Mouse (Mus musculus) erythroblast, adult 5-6 weeks (primary cell): Measurements from ENCODE around the gene Eef1akmt1. TPM values are rescaled to one million over a fixed set of nuclear protein-coding genes. Genes with fewer than 3 reads are reported as not detected.

Experiments
- ATAC-seq: replicated peaks from 2 replicates; pipeline ENCODE4 v1.8.0; 2016; ENCODE audit warnings: moderate number of reproducible peaks, mild to moderate bottlenecking, moderate TSS enrichment, inconsistent platforms; ENCODE audit not compliant: poor library complexity, low FRiP score, severe bottlenecking
- total RNA-seq, 2 experiments: library from RNA; stranded (forward) in 1 of 2; stranded (reverse) in 1 of 2; fragments of 150-400 nt in 1 of 2; fragments of 200-764, 138-1000 nt in 1 of 2; gene quantifications; 2 replicates each; pipeline versions ENCODE4 v1.2.3 to v1.2.4; 2015 to 2017; ENCODE audit warnings: low replicate concordance in 2 of 2

Gene Eef1akmt1
- total RNA-seq (2015; ENCODE audit: low replicate concordance) = 4.6 and 8.5 TPM in 2 replicates
- total RNA-seq (2017; ENCODE audit: low replicate concordance) = 3.2 and 7.7 TPM in 2 replicates

DNA sequence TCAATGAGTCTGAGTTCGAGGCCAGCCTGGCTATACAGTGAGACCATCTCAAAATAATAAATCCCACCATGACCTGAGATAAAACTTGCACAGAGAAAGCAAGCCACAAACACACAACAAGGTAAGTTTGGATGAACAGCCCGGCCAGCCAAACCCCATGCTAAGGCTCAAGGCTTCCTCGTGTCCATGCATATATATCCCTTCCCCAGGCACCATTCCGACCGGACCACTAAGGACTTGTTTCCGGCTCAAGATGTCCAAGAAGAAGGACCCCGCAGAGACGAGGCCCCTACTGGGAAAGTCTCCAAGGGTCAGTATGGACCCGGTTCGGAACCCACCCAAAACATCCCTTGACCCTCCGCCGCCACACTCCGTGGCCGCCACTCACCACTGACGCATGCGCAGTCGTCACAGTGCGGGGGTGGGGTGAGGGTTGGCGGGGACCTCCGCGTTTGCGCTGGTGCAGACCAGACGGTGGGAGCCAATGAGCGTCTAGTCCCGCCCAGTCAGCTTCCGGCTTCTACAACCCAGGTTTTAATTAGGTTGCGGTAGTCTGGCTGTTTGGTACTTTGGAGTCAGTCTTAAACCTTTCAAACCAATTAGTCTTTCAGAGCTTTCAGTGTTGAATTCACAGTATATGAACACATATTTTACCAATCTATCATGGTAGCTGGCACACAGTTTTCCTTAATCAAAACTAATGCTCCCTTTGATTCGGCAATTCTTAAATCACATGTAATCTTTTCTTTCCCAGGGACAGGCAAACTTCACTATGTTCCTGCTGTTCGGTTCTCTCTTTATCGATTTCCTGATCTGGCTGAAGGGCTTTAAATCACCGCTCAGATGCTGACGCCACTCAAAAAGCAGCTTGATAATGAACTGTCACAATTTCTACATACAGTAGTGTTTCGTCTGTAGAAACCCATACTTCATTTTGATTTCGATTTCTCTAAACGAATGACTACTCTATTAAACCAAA, at the start of gene Eef1akmt1:
Gene Eef1akmt1, minus strand, starts transcription at position 458 of the 979 bp plus-strand sequence.
- ATAC-seq = peak; percentile 100

DNA sequence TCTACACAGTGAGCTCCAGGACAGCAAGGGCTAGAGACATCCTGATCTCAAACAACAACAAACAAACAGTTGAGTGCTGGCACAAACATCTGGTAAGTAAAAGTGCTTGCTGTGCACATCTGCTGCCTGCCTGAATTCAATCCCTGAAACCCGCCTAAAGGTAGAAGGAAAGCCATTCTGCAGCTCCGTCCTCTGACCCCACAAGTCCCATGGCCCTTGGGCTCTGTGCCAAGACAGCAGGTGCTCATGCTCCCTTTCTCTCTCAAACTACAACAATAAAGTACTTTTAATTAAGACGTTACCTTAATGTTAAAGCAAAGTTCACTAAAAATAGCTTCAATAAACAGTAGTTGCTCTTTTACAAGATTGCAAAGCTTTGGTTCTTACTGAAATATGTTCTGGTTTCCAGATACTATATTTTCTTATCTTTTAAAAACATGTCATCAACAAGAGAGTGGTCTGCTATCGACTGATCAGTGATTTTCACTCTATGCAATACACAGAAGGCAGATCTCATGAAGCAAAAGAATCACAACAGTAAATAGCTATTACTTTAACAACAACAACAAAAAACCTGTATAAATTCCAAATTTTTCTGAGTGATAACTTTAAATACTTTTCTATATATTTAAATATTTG, 49.3 kb upstream of the Eef1akmt1 start:
- no peak for ATAC-seq

DNA sequence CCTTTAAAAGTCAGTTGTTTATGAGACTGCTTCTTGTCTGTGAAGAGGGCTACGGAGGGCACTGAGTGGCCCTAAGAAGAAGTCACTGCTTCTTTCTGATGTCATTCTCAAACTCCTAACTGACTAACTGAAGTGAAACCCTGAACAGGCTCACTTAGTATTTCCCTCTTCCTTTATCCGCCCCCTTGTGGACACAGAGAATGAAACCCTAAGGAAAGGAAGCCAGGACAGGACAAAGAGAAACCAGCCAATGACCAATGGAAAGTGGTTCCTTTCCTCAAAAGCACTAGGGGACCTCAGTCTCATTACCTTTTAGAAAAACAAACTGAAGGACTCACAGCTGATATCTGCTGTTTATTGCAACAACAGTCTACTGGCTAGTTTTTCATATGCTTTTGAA, 48.1 kb upstream of the Eef1akmt1 start:
- ATAC-seq = no peak

DNA sequence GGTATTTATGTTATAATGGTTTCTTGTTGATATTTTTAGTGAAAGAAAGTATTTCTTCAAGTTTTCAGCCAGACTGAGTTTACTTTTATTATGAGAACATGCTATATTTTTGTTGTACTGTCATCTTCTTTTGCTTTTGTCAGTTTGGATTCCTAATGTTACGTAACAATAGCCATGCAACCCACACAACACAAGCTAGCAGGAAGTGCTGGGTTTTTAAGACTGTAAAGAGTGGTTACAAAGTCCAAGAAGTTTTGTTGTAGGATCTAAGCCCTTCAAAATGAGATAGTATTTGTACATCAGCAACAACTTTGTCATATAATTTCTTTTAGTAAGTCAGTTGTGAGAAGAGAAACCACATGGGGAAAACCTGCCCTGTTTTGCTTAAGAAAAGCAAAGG, 46.3 kb upstream of the Eef1akmt1 start:
- no peak for ATAC-seq

DNA sequence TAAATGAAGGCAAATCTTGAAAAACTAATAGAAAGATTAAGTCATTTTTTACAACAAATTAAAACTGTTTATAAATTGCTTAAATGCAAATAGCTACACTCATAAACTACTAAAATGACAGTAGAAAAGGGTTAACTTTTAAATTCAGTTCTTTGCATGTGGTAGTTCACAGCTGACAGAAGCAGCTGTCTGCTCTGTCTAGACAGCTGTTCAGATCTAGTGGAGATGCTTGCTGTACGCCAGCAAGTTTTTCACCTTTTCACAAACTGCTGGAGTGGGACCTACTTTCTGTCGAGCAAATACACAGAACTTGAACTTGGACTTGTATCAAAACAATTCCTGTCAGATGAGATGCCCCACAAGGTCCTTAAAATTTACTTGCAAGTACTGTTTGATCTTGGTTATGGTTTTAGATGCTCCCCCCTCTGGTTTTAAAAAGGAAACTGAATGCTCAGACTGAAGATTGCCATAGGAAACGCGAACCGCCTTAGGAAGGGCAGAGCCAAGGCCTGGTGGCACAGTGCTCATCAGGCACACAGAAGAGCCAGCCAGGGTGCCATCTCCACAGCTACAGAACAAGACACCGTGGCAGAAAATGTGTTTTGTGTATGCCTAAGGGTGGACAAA, 45.0 kb upstream of the Eef1akmt1 start:
- ATAC-seq = no peak

DNA sequence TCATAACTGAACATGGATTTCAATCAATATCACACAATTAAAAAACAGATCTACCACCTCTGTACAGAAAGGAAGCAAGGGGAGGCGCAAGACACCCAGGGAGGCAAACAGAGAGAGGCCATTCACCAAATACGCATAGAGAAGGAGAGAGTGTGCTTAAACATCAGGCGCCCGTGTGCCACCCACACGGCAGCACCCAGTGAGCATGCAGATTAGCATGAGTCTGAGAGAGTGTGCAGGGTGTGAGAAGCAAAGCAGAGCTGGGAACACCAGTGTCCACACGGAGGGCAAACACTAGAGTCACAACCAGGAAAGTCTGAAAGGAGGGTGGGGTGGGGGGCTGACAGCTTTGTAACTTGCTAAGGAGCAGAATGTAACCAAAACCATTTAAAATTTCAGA, 44.4 kb upstream of the Eef1akmt1 start:
- ATAC-seq = no peak

DNA sequence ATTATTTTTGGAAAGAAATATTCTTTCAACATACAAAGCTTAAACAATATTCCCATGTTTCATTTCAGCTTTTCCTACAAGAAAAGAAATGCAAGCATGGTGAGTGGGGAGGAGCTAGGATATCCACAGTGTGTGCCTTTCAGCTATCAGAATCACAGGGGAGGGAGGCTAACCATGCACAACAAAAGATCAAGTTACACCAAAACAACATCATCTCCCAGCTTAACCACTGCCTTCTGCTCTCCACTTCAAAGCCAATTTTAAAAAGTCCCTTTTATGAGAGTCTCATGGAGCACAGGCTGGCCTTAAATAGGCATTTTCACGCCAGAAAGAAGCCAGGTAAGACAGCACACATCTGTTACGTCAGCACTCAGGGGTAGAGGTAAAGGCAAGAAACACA, 39.6 kb upstream of the Eef1akmt1 start:
- no peak for ATAC-seq

DNA sequence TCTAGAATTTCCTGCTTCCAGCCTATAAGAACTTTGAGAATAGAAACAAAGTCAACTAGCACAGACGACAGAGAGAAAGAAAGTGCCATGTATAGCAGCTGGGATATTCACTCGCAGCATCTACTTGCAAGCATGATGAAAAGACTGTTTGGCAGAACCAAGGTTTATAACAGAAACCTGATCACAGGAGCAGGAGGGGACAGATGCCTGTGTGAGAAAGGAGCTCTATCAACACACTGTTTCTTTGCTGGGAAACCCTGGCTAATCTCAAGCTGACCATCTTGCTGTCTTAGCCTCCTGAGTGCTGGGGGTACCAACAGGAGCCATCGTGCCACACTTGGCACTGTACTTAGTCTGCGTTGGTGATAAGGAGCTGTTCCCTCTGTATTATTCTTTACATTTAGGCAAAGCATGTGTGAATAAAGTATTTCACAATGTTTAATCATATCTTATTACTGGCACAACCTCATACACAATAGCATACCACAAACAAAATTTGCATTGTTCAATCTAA, 38.5 kb upstream of the Eef1akmt1 start:
- no peak for ATAC-seq

DNA sequence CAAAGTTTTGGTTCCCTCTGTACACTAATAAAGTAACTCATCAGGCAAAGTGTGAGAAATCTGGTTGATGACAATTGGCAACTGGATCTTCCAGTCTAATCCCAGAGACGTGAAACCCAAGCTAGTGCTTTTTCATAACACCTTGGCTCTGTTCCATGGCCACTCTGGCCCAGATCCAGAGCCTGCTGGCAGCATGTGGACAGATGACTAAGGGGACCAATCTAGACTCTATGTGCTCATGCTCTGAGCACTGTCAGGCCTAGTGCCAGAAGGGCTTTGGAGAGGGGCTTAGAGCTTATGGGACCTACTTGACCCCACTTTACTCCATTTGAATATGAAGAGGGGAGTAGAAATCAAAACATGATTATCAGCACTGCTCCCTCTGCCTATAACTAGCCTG, 36.1 kb upstream of the Eef1akmt1 start:
- peak; percentile 86 for ATAC-seq

DNA sequence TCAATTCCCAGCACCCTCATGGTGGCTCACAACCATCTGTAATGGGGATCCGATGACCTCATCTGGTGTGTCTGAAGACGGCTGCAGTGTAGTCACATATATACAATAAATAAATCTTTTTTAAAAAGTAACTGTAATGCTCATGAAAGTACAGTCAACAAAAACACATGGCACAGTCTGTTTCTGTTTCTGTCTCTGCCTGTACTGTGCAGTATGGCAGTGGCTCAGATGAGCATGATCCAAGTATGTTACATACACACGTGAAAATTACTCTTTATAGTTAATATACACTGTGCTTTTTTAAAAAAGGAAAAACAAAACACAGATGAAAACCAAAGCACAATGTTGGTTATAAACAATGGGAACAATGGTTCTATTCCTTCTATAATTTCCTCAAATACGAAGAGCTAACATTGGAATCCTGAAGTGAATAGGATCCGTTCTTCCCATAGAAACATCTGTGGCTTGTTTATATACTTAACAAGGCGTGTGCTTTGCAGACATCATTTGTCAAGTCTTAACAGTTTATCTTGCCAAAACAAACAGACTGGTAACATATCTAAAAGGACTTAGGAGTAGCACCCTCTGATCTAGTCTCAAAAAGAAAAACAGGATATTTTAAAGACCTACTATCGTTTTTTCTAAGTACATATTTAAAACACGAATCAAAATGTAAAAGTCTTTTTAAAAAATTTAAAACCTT, 35.4 kb upstream of the Eef1akmt1 start:
- ATAC-seq = no peak

DNA sequence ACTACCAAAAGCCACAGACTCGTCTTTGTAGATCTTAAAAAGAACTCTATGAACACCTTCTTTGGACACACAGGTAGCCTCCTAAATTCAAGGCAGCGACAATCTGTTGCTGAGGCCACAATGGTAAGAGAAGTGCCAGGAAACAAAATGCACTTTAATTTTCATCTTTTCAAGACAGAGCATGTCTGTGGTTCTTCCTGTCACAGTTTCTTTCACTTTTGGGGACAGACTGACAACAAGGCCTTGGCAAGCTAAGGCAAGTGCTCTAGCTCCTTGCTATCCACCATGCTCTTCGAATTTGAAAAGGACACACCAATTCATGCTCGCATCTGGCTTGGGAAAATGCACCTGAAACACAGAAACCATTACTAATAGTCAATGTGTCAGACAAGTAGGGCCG, 21.9 kb upstream of the Eef1akmt1 start:
- no peak for ATAC-seq

DNA sequence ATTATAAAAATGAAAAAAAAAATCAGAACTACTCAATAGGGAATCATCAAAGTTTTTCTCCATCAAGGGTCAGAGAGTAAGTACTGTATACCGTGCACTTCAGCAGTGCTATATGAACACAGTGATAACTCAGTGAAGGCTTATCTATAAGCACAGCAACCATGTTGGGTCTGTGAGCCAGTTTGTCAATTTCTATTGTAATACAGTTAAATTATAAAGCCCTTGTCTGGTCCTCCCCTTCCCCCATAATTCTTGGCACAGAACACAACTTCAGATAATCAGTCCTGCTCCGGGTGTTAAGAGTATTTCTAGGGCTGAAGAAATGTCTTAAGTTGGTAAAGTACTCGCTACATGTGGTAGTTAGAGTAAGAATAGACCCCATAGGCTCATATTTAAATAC, 20.4 kb upstream of the Eef1akmt1 start:
- ATAC-seq = no peak

DNA sequence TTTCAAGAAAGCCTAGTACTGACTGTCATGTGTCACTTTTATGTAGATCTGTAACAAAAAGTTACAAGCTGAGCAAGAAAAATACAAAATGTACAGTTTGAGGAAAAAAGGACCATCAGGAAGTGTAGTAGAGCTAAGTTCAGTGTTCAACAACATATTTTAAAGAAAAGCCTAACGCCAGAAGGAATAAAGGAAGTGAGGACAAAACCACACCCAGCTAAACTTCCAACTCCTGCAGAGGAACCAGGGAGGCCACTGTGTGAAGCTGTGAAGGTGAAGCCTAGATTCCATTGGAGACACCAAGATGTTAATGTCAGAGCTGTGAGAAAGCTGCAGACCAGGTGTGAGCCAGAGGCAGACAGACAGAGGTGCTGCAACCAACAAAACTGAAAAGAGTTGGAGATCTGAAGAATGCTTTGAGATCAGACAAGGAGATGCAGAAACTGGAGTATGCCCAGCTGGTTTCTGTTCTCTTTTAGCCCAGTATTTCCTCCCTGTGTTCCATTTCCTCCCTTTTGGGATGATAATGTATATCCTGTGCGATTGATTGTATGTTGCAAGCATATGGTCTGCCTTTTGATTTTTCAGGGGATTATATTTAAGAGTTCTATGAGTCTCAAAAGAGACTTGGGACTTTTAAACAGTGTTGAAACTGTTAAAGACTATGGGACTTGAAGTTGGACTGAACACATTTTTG, 5.1 kb upstream of the Eef1akmt1 start:
- ATAC-seq = no peak

DNA sequence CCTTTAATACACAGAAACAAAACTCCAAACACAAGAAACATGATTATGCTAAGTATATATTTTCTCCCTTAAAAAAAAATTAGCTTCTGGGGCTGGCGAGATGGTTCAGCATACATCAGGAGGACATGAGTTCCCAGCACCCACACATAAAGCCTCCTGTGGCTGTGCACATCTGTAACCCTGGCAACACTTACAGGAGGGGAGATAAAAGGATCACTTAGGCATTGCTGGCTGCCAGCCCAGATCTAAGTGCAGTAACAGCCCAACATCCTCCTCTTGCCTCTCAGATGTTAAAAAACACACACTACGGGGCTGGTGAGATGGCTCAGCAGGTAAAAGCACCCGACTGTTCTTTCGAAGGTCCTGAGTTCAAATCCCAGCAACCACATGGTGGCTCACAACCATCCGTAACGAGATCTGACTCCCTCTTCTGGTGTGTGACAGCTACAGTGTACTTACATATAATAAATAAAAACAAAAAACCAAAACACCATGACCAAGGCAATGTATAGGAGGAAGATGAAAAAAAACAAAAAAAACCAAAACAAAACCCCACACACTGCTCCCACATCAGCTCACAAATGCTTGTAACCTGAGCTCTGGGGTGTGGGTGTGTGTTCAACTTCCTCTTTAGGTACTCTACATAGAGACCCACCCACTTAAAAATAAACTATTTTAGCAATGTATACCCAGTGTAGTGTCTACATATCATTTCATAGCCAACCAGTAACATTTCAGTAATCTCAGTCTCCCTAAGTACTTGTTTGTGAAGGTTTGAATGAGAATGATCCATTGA, 3.6 kb upstream of the Eef1akmt1 start:
- no peak for ATAC-seq

DNA sequence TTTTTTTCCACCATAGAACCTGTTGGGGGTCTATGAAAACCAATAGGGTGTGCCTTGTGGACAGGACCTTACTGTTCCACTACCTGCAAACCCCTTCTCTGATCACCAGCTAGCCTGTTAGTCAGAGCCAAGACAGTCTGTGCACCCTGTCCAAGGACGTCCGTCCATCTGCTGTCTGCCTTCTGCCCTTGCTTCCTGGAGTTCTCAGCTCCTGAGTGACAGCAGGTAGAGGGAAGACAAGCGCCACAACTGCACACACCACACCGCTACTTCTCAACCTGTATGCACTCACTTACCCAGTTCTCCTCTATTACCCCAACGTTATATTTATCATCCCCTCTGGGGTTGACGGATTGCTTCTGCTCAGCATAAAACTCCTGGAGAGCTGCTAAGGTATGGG, 5.8 kb downstream of the Eef1akmt1 start:
- ATAC-seq = no peak

DNA sequence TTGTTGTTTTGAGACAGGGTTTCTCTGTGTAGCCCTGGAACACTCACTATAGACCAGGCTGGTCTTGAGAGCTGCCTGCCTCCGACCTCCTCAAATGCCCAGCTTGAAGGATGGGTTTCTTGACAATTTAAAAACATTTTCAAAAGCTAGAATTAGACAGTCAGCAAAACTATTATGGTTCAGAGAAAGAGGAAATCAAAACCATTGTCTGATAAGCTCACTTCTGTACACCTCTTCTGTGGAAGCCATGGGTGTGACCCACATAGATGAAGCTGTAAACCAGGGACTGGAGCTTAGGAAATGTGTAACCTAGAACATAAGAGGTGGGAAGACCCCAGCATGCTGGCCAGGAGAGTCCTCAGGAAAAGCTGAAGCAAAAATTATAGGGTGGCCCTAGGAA, 14.5 kb downstream of the Eef1akmt1 start:
- ATAC-seq = no peak

DNA sequence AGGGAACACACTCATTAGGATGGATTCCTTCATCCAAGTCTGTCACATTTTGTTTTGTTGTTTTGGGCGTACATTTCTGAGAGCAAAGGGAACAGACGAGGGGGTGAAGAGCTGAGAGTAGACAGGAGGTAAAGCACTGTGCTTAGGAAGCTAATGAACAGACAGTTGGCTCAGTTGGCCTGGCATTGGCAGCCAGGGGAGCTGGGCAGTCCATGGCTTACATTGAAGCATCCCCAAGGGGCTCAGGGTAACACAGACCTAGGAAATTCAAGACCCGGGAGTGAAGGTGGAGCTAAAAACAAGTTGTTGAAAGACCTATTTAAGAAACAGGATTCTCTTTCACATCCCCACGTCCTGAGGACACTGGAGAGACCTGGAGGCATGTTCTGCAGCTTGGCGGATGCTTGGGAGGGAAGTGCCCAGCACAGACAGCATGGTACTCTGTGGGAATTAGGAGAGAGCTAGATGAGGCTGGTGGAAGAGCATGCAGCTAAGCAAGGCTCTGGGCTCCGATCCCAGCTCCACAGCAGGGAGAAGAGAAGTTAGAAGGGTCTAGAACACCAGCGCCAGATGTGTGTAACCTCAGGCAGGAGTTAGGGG, 15.8 kb downstream of the Eef1akmt1 start:
- no peak for ATAC-seq

DNA sequence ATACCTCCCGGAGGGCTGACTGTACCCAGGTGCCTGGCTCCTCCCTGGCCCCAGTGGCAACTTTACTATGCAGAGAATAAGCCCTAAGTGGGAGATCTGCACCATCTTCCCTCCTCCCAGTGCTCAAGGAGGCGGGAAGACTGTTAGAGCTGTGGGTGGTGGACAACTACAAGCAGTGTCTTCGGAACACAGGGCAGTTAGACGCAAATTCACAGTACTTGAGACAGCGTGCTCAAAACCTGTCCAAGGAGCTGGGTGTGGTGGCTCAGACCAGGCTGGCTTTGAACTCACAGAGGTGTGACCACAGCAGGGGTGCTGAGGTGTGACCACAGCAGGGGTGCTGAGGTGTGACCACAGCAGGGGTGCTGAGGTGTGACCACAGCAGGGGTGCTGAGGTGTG, 17.0 kb downstream of the Eef1akmt1 start:
- ATAC-seq = no peak
